Mouse (Mus musculus) embryonic facial prominence, embryonic 13.5 days (tissue): ENCODE results near the gene Sox15. TPM values are rescaled to one million over a fixed set of nuclear protein-coding genes. Genes with fewer than 3 reads are reported as not detected.

ENCODE experiments used
- ATAC-seq: fragments of 200-750 bp; cut with Nextera tagmentation; 2 replicates; pipeline ENCODE4 v1.8.0; 2017; ENCODE audit warnings: low read depth; ENCODE audit not compliant: insufficient number of reproducible peaks, insufficient read depth, low FRiP score, low TSS enrichment
- H3K27ac ChIP-seq: fragments of 300-500 bp; sonication (generic); 2 replicates; pipeline ENCODE4 v1.5.1; 2015; ENCODE audit warnings: moderate library complexity, mild to moderate bottlenecking, inconsistent platforms
- H3K27me3 ChIP-seq: fragments of 300-500 bp; sonication (generic); 2 replicates; pipeline ENCODE4 v1.6.1; 2015; ENCODE audit warnings: mild to moderate bottlenecking, inconsistent platforms
- H3K36me3 ChIP-seq: fragments of 300-500 bp; sonication (generic); 2 replicates; pipeline ENCODE4 v1.6.1; 2015; ENCODE audit warnings: mild to moderate bottlenecking, inconsistent platforms
- H3K4me1 ChIP-seq: fragments of 300-500 bp; sonication (generic); 2 replicates; pipeline ENCODE4 v1.6.1; 2015; ENCODE audit warnings: inconsistent platforms
- H3K4me2 ChIP-seq: fragments of 300-500 bp; sonication (generic); 2 replicates; pipeline ENCODE4 v1.6.1; 2015; ENCODE audit warnings: moderate library complexity, mild to moderate bottlenecking, inconsistent platforms
- H3K4me3 ChIP-seq: fragments of 300-500 bp; sonication (generic); 2 replicates; pipeline ENCODE4 v1.5.1; 2015; ENCODE audit warnings: mild to moderate bottlenecking, inconsistent platforms
- H3K9ac ChIP-seq: fragments of 300-500 bp; sonication (generic); 2 replicates; pipeline ENCODE4 v1.6.1; 2015; ENCODE audit warnings: mild to moderate bottlenecking, inconsistent platforms
- H3K9me3 ChIP-seq: fragments of 300-500 bp; sonication (generic); 2 replicates; pipeline ENCODE4 v1.6.1; 2016; ENCODE audit warnings: inconsistent platforms
- WGBS: fragments of 180-500 bp; shearing (Covaris S2); methylation state at CpG from one replicate; pipeline ENCODE4 v1.1.7; 2015; ENCODE audit warnings: mixed read lengths; 5-methylcytosine and 5-hydroxymethylcytosine counted together
- polyA plus RNA-seq: library from polyadenylated mRNA; unstranded; fragments of >200 nt; fragmentation: Nextera tagmentation; extraction: Ambion mirVana; gene quantifications from 2 replicates; pipeline ENCODE4 v1.2.1, GENCODE M21; 2015

Sox15 gene
- polyA plus RNA-seq, 1 experiment from 2014 or later = 0.41 TPM

- Histone ChIP-seq H3K4me1 (no peaks in the 10 kb centered on the region), H3K27me3 (no peaks in the 10 kb centered on the region), H3K4me3 (no peak overlapping the region), H3K36me3 (peaks cover 97% of the 10 kb centered on the region), H3K4me2 (no peak overlapping the region), H3K27ac (no peak overlapping the region), H3K9me3 (no peaks in the 10 kb centered on the region), H3K9ac (no peak overlapping the region)
- 89% methylated on average over 5 of the region's 5 CpGs for WGBS
- no peak for ATAC-seq
Measured at GRCm38 (mm10) chr11:69645860-69646259, 9.3 kb upstream of the Sox15 start.

GRCm38 (mm10) chr11:69653399-69653798 is 1.7 kb upstream of the Sox15 start:
- Histone ChIP-seq H3K4me1 (peaks cover 28% of the 10 kb centered on the region), H3K9me3 (no peaks in the 10 kb centered on the region), H3K36me3 (peaks cover 84% of the 10 kb centered on the region), H3K27ac (0 out of 2 replicates have a peak overlapping the region, but pooled peaks have one; percentile 29), H3K4me3 (no peak overlapping the region), H3K9ac (no peak overlapping the region; the same call in 1 of the 2 replicates), H3K27me3 (no peaks in the 10 kb centered on the region), H3K4me2 (no peak overlapping the region)
- WGBS = 58% methylated on average over 5 of the region's 5 CpGs
- ATAC-seq = no peak

GRCm38 (mm10) chr11:69654760-69655159 is 354 bp upstream of the Sox15 start:
- ATAC-seq = no peak
- H3K4me1 ChIP-seq = peaks cover 28% of the 10 kb centered on the region
- H3K4me2 ChIP-seq = peak overlapping the region; percentile 32
- H3K36me3 ChIP-seq = peaks cover 81% of the 10 kb centered on the region
- H3K27ac ChIP-seq = peak overlapping the region; percentile 66
- no peaks in the 10 kb centered on the region for H3K9me3 ChIP-seq
- no peak overlapping the region for H3K9ac ChIP-seq
- H3K27me3 ChIP-seq = no peaks in the 10 kb centered on the region
- H3K4me3 ChIP-seq = no peak overlapping the region
- 27% methylated on average over 9 of the region's 9 CpGs for WGBS

- ATAC-seq = no peak
- WGBS = 50% methylated on average over 5 of the region's 5 CpGs
- 0 out of 2 replicates have a peak overlapping the region, but pooled peaks have one; percentile 66 for H3K27ac ChIP-seq
- no peaks in the 10 kb centered on the region for H3K27me3 ChIP-seq
- 0 out of 2 replicates have a peak overlapping the region, but pooled peaks have one; percentile 32 for H3K4me2 ChIP-seq
- peaks cover 68% of the 10 kb centered on the region for H3K36me3 ChIP-seq
- no peaks in the 10 kb centered on the region for H3K9me3 ChIP-seq
- peaks cover 28% of the 10 kb centered on the region for H3K4me1 ChIP-seq
- peak overlapping the region; percentile 56; the same call in 1 of the 2 replicates for H3K9ac ChIP-seq
- no peak overlapping the region for H3K4me3 ChIP-seq
Measured at GRCm38 (mm10) chr11:69656065-69656455, 946 bp downstream of the Sox15 start.

GRCm38 (mm10) chr11:69656617-69657461 is 1.7 kb downstream of the Sox15 start:
- no peaks in the 10 kb centered on the region for H3K9me3 ChIP-seq
- peaks cover 60% of the 10 kb centered on the region for H3K36me3 ChIP-seq
- no peaks in the 10 kb centered on the region for H3K27me3 ChIP-seq
- peak overlapping the region; percentile 45 for H3K27ac ChIP-seq
- no peak overlapping the region for H3K4me2 ChIP-seq
- WGBS = 68% methylated on average over 10 of the region's 10 CpGs
- no peak overlapping the region for H3K4me3 ChIP-seq
- H3K9ac ChIP-seq = 0 out of 2 replicates have a peak overlapping the region, but pooled peaks have one; percentile 38
- ATAC-seq = no peak
- H3K4me1 ChIP-seq = peaks cover 35% of the 10 kb centered on the region

- peaks cover 35% of the 10 kb centered on the region for H3K4me1 ChIP-seq
- H3K27me3 ChIP-seq = no peaks in the 10 kb centered on the region
- peak overlapping the region; percentile 44; the same call in 1 of the 2 replicates for H3K27ac ChIP-seq
- WGBS = 85% methylated on average over 15 of the region's 15 CpGs
- H3K4me2 ChIP-seq = no peak overlapping the region
- no peak overlapping the region for H3K4me3 ChIP-seq
- ATAC-seq = no peak
- peaks cover 54% of the 10 kb centered on the region for H3K36me3 ChIP-seq
- H3K9me3 ChIP-seq = no peaks in the 10 kb centered on the region
- H3K9ac ChIP-seq = no peak overlapping the region
Measured at GRCm38 (mm10) chr11:69657462-69657881, 2.4 kb downstream of the Sox15 start.

- Histone ChIP-seq H3K27ac (peak overlapping the region; percentile 98), H3K9ac (peak overlapping the region; percentile 74), H3K4me2 (peak overlapping the region; percentile 61), H3K4me1 (peaks cover 23% of the 10 kb centered on the region), H3K4me3 (peak overlapping the region; percentile 57), H3K27me3 (no peaks in the 10 kb centered on the region), H3K9me3 (no peaks in the 10 kb centered on the region), H3K36me3 (peaks cover 58% of the 10 kb centered on the region)
- no peak for ATAC-seq
- WGBS = 82% methylated on average over 3 of the region's 3 CpGs
Measured at GRCm38 (mm10) chr11:69661221-69661881, 6.2 kb downstream of the Sox15 start.

- no peaks in the 10 kb centered on the region for H3K9me3 ChIP-seq
- peak within 1 kb of the TSS; percentile 98 for H3K27ac ChIP-seq
- no peaks in the 10 kb centered on the region for H3K27me3 ChIP-seq
- H3K4me1 ChIP-seq = peaks cover 16% of the 10 kb centered on the region
- peak; percentile 92 for ATAC-seq
- peak within 1 kb of the TSS; percentile 74 for H3K9ac ChIP-seq
- H3K4me3 ChIP-seq = peak within 1 kb of the TSS; percentile 57
- WGBS = under 1% methylated on average over 48 of the region's 48 CpGs
- H3K36me3 ChIP-seq = peaks cover 56% of the 10 kb centered on the region
- H3K4me2 ChIP-seq = peak within 1 kb of the TSS; percentile 61
Measured at GRCm38 (mm10) chr11:69662213-69662966, 7.3 kb downstream of the Sox15 start, which contains the start of gene Mpdu1. Gene Mpdu1 (minus strand): TSS chr11:69662642.

- 72% methylated on average over 13 of the region's 13 CpGs for WGBS
- Histone ChIP-seq H3K27ac (peak overlapping the region; percentile 98), H3K9me3 (no peaks in the 10 kb centered on the region), H3K36me3 (peaks cover 56% of the 10 kb centered on the region), H3K4me1 (peaks cover 16% of the 10 kb centered on the region), H3K4me2 (peak overlapping the region; percentile 61), H3K4me3 (peak overlapping the region; percentile 57), H3K27me3 (no peaks in the 10 kb centered on the region), H3K9ac (peak overlapping the region; percentile 74)
- ATAC-seq = no peak
Measured at GRCm38 (mm10) chr11:69662967-69663671, 8.0 kb downstream of the Sox15 start.

GRCm38 (mm10) chr11:69663795-69664194 is 8.7 kb downstream of the Sox15 start:
- WGBS = 88% methylated on average over 6 of the region's 6 CpGs
- Histone ChIP-seq H3K4me2 (peak overlapping the region; percentile 61; the same call in 1 of the 2 replicates), H3K36me3 (peaks cover 56% of the 10 kb centered on the region), H3K27me3 (no peaks in the 10 kb centered on the region), H3K9me3 (no peaks in the 10 kb centered on the region), H3K4me1 (peaks cover 18% of the 10 kb centered on the region), H3K27ac (peak overlapping the region; percentile 98; the same call in 1 of the 2 replicates), H3K9ac (no peak overlapping the region), H3K4me3 (no peak overlapping the region)
- ATAC-seq = no peak
